Mouse (Mus musculus) ES-Bruce4 (cell line): ENCODE measurements around the gene Prss27. TPM values are rescaled to one million over a fixed set of nuclear protein-coding genes. Genes with fewer than 3 reads are reported as not detected.

Experiments
- H3K27ac ChIP-seq: 2 replicates; pipeline ENCODE4 v1.5.1; 2012; ENCODE audit warnings: low read length, inconsistent platforms; ENCODE audit not compliant: insufficient read depth
- H3K27me3 ChIP-seq: 2 replicates; pipeline ENCODE4 v1.6.1; 2012; ENCODE audit warnings: mild to moderate bottlenecking, low read length, inconsistent platforms; ENCODE audit not compliant: control insufficient read depth, poor library complexity, insufficient read depth, severe bottlenecking
- H3K36me3 ChIP-seq: 2 replicates; pipeline ENCODE4 v1.6.1; 2012; ENCODE audit warnings: inconsistent platforms, mild to moderate bottlenecking, low read length, moderate library complexity; ENCODE audit not compliant: control insufficient read depth, poor library complexity, insufficient read depth, severe bottlenecking
- H3K4me1 ChIP-seq: one replicate; pipeline ENCODE4 v1.8.1; 2011; ENCODE audit warnings: low read length; ENCODE audit not compliant: control insufficient read depth, insufficient read depth
- H3K4me3 ChIP-seq: 2 replicates; pipeline ENCODE4 v1.5.1; 2011; ENCODE audit warnings: low read depth, mild to moderate bottlenecking, low read length
- H3K9ac ChIP-seq: 2 replicates; pipeline ENCODE4 v1.6.1; 2012; ENCODE audit warnings: low read depth, mild to moderate bottlenecking, inconsistent platforms; ENCODE audit not compliant: poor library complexity, severe bottlenecking
- H3K9me3 ChIP-seq: replicated peaks from 2 replicates; pipeline ENCODE4 v1.6.1; 2012; ENCODE audit warnings: mild to moderate bottlenecking, low read length, inconsistent platforms; ENCODE audit not compliant: control insufficient read depth, poor library complexity, insufficient read depth, severe bottlenecking
- CTCF ChIP-seq: IDR thresholded peaks from one replicate; pipeline ENCODE4 v1.8.1; 2011; ENCODE audit warnings: low read depth, low read length
- EP300 ChIP-seq: IDR thresholded peaks from 2 replicates; pipeline ENCODE4 v1.6.1; 2011; ENCODE audit warnings: low read depth, low read length; ENCODE audit not compliant: insufficient read depth
- POLR2A ChIP-seq: IDR thresholded peaks from one replicate; pipeline ENCODE4 v1.8.1; 2011; ENCODE audit warnings: low read length; ENCODE audit not compliant: insufficient read depth
- polyA plus RNA-seq: library from polyadenylated mRNA; stranded (reverse); fragments of >200 nt; gene quantifications from 2 replicates; pipeline ENCODE4 v1.2.4, GENCODE M21; 2011; ENCODE audit warnings: low read depth; ENCODE audit not compliant: missing spikeins, insufficient read depth, insufficient read length

Gene Prss27
- polyA plus RNA-seq, 1 experiment, result not detected

DNA sequence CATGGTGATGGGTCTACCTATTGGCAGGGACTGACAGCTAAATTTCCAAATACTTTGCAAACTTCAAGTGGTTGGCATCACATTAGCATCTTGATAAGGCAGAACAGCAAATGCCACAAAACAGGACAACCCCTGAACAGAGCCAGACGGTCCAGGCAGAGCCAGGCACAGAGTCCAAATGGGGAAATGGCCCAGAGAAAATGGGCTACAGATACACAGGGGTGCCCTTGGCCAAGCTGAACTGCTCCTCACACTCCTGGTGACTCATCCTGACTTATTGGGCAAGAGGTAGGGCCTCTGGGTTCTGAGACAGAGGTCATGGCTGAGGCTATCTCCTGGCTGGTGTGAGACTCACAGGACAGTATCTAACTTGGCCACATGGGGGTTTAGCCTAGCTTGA is 30.6 kb upstream of the Prss27 start:
- Histone ChIP-seq H3K4me1 (no peaks in the 10 kb centered on the region), H3K27me3 (no peaks in the 10 kb centered on the region), H3K27ac (no peak overlapping the region), H3K9ac (no peak overlapping the region), H3K9me3 (no peaks in the 10 kb centered on the region), H3K4me3 (no peak overlapping the region), H3K36me3 (no peaks in the 10 kb centered on the region)
- no peak for TF ChIP-seq CTCF
- no peak for TF ChIP-seq POLR2A
- no peak for TF ChIP-seq EP300

DNA sequence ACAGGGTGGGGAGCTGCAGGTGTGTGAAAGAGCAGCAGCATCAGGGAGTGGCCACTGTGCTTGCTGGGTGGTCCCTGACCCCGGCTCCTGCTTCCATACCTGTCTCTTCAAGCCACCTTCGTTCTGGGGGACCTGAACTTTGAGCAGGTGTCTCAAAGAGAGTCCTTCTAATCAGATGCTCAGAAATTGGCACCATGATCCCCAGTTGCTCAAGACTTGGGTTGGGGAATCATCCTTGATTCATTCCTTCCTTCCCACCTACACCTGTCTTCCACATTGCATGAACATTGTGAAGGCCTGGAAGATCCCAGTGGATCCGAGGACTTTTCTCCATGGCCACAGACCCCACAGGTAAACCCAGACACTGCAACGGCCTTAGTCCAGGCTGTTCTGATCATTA is 29.8 kb upstream of the Prss27 start:
- no peak overlapping the region for H3K27ac ChIP-seq
- no peak overlapping the region for H3K9ac ChIP-seq
- no peaks in the 10 kb centered on the region for H3K9me3 ChIP-seq
- TF ChIP-seq EP300 (no peak), POLR2A (no peak), CTCF (no peak)
- no peak overlapping the region for H3K4me3 ChIP-seq
- no peaks in the 10 kb centered on the region for H3K36me3 ChIP-seq
- H3K27me3 ChIP-seq, result no peaks in the 10 kb centered on the region
- no peaks in the 10 kb centered on the region for H3K4me1 ChIP-seq

DNA sequence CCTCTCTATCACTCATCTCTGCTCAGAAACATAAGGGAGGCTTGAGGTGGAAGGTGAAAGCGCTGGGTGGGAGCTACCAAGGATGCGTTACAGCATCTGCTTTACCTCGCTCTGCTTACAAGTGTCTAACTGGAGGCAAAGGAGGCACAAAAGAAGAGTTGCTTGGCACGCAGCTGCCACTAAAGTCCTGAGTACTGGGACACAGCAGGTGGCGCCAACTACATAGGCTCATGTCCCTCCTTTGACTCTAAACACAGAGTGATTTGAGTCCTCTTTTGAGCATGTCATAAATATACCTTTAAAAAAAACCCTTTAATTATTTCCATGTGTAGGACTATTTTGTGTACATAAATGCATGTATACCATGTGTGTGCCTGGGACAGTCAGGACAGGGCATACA is 28.3 kb upstream of the Prss27 start:
- no peaks in the 10 kb centered on the region for H3K36me3 ChIP-seq

DNA sequence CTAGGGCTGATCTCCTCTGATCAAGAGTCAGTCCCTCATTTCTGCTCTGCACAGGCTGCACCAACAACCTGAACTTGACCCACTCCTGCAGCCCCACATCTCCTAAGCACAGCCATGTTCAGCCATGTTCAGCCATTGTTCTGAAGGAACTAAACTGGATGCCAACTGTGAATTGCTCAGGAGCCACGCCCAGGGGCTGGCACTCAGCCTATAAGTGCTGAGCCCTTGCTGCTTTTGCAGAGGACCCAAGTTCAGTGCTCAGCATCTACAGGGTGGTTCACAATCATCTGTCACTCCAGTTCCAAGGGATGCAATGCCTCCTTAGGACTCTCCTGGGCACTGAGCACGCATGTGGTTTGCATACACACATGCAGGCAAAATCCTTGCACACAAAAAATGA is 25.0 kb upstream of the Prss27 start:
- Histone ChIP-seq H3K4me1 (no peaks in the 10 kb centered on the region), H3K27ac (no peak overlapping the region), H3K4me3 (no peak overlapping the region)

More for the DNA sequence above, 28.3 kb upstream of the Prss27 start:
- Histone ChIP-seq H3K4me1 (no peaks in the 10 kb centered on the region), H3K4me3 (no peak overlapping the region), H3K27ac (no peak overlapping the region), H3K27me3 (no peaks in the 10 kb centered on the region), H3K9me3 (no peaks in the 10 kb centered on the region), H3K9ac (no peak overlapping the region)
- TF ChIP-seq CTCF (peak; percentile 45), EP300 (no peak)

DNA sequence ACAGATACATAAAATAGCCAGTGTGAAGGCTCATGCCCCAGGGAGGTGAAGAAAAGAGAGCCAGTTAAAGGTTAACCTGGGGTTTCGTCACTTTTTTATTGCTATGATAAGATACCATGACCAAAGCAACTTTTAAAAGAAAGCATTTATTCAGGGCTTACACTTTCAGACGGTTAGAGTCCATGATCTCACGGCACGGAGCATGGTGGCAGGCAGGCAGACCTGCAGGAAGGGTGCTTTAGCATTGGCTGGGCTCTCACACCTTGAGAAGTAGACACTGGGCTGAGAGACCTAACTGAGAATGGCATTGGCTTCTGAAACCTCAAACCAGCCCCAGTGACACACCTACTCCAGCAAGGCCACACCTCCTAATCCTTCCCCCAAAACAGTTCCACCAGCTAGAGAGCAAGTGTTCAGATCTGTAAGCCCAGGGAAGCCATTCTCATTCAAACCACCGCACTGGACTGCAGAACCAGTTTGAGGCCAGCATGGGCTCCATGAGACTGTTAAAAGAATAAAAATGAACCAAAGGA is 23.4 kb upstream of the Prss27 start:
- Histone ChIP-seq H3K4me1 (no peaks in the 10 kb centered on the region), H3K27ac (no peak overlapping the region), H3K4me3 (no peak overlapping the region), H3K27me3 (no peaks in the 10 kb centered on the region), H3K36me3 (no peaks in the 10 kb centered on the region), H3K9ac (no peak overlapping the region), H3K9me3 (no peaks in the 10 kb centered on the region)
- TF ChIP-seq POLR2A (no peak), CTCF (no peak), EP300 (no peak)

More for the DNA sequence above, 25.0 kb upstream of the Prss27 start:
- Histone ChIP-seq H3K36me3 (no peaks in the 10 kb centered on the region), H3K27me3 (no peaks in the 10 kb centered on the region), H3K9ac (no peak overlapping the region), H3K9me3 (no peaks in the 10 kb centered on the region)
- no peak for TF ChIP-seq POLR2A
- TF ChIP-seq EP300, result no peak
- no peak for TF ChIP-seq CTCF

DNA sequence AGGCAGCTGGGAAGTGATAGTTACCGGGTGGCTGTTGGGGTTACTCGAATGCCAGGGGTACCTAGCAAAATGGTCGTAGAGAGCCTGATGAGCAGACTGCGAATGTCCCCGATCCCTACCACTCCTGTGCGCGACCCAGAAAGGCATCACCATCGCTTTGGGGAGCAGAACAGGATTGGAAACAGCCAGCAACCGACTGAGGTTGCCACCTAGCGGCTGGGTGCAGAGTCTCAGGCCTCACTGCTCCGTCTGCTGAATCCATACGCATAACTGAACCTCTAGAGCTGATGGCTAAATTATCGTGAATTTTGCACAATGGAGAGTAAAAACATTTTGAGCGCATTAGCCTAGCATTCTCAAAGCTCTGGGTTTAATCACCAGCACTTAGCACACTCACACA is 22.2 kb upstream of the Prss27 start:
- Histone ChIP-seq H3K27ac (0 out of 2 replicates have a peak overlapping the region, but pooled peaks have one; percentile 18), H3K9ac (peak overlapping the region; percentile 71), H3K4me3 (peak overlapping the region; percentile 77), H3K27me3 (no peaks in the 10 kb centered on the region), H3K36me3 (no peaks in the 10 kb centered on the region; the same call in 1 of the 2 replicates), H3K4me1 (no peaks in the 10 kb centered on the region), H3K9me3 (no peaks in the 10 kb centered on the region)
- TF ChIP-seq CTCF (peak; percentile 85), POLR2A (no peak), EP300 (no peak)

DNA sequence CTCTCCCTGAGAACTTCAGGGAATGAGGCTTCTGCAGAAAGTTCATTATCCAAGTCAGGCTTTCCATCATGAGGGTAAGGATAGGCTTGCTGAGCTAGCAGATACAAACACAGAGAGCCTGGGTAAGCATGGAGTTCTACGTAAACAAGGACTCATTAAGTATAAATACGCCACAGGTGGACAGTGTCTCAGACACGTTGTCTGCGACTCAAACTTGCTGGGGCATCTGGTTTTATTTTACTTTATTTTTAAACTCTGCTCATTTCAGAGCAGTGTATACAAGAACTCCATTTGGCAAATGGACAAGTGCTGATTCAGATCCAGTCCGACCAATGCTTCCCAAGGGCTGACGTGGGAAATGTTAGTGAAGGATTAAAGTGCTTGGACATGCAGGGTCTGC is 17.2 kb upstream of the Prss27 start:
- Histone ChIP-seq H3K9me3 (no peaks in the 10 kb centered on the region), H3K27me3 (no peaks in the 10 kb centered on the region), H3K9ac (no peak overlapping the region), H3K4me1 (peaks cover 4% of the 10 kb centered on the region), H3K4me3 (no peak overlapping the region), H3K27ac (no peak overlapping the region), H3K36me3 (no peaks in the 10 kb centered on the region; the same call in 1 of the 2 replicates)
- TF ChIP-seq POLR2A, result no peak
